Mouse (Mus musculus) spleen, postnatal 14 days (tissue): ENCODE data around the gene Gmds.
A peak's percentile ranks its signal among the peaks of the same experiment; 100 is the strongest.

Experiments
- DNase-seq, 2 experiments: peaks; one replicate each; pipeline ENCODE4 v3.0.0; 2021 to 2022; ENCODE audit warnings: low spot score in 2 of 2

Gmds gene

DNA sequence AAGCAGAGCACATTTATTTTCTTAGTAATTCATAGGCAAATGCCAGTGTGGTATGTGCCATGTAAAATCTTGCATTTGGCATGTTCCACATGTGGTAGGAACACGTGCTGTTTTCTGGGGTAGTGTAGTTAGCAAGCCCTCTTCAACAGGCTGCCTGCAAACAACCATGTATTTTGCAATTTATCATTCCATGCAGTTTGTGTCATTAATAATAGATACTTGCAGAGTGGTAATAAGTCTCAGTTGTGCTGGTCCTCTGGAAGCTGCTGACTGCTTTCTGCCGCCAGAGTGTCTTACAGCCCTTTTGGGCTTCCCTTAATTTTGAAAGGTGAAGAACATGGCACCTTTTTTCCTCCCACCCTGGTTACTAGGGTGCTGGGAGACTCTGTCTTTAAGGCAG, 525.8 kb downstream of the Gmds start:
- DNase-seq = no peak

DNA sequence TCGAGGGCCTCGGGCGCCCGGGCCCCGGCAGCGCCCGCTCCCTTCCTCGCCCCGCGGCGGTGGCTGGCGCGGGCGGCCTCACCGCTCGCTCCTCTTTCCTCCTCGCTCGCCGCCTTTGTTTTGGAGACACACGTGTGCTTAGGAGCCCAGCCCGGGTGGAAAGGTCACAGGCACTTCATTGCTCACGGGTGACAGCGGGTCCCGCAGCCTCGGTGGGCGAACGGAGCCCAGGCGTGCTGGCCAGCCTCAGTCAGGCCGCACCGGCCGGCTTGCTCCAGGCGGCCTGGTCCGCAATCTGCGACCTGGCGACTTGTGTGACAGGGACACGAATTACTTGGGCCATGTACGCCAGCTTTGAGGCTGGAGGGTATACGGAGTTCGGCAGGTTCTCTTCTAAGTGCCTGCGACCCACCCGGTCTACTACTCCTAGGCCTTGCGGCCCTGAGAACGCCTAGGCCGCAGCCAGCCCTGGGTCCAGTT, 527.0 kb downstream of the Gmds start:
- DNase-seq = no peak

DNA sequence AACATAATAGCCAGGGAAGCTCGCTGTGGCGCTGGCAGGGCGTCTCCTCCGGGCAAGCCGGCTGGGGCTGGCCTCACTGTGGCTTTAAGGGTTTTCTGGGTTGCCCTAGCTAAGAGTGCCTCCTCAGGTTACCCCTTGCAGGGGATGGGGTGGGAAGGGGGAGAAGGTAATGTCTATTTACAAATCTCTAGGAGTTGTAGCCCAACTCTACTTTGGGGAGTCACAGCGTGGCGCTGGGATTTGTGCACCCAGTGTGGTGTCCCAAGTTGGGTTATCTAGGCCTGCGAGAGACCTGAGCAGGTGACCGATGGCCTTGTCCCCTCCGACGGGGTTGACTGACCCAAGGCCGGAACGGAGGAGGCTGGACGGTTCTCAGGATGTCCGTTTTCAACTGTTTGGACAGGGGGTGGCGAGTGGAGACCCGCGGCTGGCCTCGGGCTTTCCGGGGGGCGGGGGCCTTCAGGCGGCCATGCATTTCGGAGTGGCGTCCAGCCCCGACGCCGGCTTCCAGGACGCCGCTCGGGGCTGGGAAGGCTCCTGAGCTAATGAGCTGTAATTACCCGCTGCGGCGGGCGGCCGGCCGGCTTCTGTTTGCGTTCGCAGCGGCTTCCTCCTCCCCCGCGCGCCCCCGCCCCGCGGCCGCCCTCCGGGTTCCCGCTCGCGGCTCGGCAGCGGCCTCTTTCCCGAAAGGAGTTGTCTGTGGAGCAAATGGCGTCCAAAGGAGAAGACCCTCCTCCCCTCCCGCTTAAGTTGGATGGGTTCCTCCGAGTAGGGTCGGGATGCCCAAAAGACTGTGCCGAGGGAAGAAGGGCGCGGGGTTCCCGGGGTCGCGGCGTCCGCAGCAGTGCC, 527.6 kb downstream of the Gmds start:
- DNase-seq = no peak

DNA sequence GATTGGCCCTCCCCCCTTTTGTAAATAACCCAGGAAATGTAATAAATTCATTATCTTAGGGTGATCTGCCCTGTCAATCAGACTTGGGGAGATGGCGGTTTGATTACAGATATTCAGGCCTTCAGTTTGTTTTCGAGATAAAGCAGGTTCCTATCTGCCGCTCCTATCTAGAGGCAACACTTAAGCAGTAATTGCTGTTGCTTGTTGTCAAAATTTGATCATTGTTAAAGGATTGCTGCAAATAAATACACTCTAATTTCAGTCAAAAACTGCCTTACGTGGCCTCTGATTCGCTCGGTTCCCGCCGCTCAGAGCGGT, 528.2 kb downstream of the Gmds start:
- no peak for DNase-seq

DNA sequence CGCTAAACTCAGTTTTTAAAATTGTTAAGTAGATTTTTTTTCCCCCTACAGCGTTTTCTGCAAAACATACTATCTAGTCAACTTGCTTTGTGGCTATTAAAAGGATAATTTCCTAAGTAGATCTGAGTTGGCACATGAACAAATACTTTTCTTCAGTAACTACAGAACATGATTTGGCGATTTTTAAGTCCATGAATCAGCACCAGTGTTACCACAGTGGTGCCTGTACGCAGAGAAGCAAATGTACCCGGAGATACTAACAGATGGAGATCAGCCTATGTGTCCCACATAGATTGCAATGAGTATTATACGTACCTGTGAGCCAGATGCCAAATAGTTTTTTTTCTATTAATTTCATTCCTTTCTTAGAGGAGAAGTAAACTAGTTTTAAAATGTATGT, 528.8 kb downstream of the Gmds start:
- DNase-seq = no peak

DNA sequence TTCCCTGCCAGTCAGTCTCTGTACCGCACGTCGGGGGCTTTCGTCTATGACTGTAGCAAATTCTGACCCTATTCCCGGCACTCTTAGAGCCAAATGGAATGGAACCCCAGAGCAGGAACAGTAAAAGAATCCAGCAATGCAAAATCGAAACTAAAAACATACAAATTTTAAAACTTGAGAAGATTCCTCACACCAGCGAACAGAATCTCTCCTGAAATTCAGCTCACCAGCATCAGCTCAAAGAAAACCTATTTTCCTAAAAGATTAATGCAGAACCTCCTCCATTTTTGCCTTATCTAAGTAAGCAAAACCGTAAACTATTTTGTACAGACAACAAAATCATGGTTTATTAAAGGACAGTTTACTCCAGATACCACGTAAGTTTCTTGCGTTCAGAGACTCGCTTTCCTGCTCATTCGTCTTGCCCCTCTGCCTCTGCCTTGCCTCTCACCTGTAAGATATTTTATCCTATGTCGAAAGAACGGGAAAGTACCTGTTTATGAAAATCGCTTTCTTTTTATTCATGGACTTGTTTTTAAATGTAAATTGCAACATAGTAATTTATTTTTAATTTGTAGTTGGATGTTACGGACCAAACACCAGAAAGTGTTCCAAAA, 529.6 kb downstream of the Gmds start:
- no peak for DNase-seq

DNA sequence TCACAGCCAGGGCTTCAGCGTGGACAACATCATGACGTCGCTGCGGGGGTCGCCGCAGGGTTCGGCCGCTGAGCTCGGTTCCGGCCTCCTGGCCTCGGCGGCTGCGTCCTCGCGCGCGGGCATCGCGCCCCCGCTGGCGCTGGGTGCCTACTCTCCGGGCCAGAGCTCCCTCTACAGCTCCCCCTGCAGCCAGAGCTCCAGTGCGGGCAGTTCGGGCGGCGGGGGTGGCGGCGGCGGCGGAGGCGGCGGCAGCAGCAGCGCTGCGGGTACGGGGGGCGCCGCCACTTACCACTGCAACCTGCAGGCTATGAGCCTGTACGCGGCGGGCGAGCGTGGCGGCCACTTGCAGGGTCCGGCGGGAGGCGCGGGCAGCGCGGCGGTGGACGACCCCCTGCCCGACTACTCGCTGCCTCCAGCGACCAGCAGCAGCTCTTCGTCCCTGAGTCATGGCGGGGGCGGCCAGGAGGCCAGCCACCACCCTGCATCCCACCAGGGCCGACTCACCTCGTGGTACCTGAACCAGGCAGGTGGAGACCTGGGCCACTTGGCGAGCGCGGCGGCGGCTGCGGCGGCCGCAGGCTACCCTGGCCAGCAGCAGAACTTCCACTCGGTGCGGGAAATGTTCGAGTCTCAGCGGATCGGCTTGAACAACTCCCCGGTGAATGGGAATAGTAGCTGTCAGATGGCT, 530.3 kb downstream of the Gmds start:
- DNase-seq = no peak

DNA sequence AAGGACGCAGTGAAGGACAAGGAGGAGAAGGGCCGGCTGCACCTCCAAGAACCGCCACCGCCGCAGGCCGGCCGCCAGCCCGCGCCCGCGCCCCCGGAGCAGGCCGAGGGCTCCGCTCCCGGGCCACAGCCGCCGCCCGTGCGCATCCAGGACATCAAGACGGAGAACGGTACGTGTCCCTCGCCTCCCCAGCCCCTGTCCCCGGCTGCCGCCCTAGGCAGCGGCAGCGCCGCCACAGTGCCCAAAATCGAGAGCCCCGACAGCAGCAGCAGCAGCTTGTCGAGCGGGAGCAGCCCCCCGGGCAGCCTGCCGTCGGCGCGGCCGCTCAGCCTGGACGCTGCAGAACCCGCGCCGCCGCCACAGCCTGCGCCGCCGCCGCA, 530.8 kb downstream of the Gmds start:
- no peak for DNase-seq

DNA sequence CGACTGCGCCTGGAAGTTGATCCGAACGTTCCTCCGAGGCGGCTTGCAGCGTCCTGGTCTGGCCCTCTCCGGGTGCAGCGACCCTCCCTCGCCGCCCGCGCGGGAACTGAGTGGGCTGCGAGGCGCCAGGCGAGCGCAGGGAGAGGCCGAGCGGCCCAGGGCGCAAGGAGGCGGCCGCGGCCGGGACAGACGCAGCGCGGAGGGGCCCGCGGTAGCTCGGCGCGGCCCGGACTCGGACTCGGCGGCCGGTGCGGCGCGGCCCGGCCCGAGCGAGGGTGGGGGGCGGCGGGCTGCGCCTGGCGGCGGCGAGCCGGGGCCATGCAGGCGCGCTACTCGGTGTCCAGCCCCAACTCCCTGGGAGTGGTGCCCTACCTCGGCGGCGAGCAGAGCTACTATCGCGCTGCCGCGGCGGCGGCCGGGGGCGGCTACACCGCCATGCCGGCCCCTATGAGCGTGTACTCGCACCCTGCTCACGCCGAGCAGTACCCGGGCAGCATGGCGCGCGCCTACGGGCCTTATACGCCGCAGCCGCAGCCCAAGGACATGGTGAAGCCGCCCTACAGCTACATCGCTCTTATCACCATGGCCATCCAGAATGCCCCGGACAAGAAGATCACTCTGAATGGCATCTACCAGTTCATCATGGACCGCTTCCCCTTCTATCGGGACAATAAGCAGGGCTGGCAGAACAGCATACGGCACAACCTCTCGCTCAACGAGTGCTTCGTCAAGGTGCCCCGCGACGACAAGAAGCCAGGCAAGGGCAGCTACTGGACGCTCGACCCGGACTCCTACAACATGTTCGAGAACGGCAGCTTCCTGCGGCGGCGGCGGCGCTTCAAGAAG, 531.4 kb downstream of the Gmds start:
- DNase-seq = no peak

DNA sequence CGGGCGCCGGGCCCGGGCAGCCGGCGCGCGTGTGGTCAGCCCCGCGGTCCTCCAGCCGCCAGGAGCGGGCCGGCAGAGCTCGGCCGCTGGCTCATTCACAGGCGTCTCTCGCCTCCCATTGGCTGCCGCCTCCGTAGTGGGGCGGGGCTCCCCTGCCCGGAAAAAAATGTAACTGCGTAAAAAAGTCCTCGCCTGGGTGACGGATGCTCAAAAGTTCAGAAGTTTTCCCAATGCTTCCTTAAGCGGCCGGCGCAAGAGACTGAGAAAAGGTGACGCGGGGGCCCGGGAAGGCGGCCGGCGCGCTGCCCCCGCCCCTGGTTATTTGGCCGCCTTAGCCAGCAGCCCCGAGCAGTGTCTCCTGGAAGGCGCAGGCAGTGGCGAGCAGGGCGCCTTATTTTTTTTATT, 532.1 kb downstream of the Gmds start, which contains the start of gene Foxc1:
Gene Foxc1, plus strand, starts transcription at position 206 of the 405 bp plus-strand sequence.
- DNase-seq = no peak

DNA sequence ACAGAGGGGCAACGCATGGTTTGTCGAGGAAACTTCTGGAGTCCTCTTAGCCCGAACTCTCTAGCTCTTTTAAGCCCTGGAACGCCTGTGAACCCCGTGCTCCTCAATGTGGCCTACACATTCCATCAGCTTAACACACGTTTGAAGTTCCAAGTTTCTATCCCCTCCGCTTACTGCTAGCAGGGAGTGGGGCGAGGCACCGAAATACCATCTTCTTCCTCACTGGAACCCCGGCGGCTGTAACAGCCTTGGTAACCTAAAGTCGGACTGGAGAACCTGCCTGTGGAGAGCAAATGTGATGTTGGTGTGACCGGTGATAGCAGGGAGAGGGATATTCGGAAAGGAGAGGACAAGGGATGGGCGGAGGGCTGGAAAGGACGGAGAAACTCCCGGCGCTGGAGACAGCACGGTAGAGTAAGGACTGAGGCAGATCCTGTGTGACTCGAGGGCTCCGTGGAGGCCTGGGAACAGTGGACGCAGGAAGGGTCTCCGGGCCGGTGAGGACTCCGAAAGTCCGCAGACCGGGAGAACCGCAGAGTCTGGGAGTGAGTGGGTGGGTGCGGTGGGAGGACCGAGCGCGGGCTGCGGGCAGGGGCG, 532.6 kb downstream of the Gmds start:
- no peak for DNase-seq

DNA sequence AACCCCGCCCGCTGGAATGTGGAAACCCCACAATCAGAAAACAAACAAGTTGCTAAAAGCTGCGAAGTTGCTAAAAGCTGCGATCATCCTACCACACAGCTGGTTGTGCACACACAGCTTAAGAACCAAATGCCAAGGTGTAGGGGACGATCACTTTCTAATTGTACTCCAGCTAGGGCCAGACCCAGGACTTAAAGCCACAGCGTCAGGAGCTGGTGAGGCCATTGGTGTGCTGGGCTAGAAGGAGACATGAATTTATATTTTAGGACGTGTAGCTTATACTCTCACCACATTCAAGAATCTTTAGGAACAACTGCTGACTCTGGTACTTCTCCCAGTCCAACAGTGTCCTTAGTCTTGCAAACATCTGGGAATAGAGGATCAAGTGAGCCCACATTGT, 534.0 kb downstream of the Gmds start:
- DNase-seq = no peak

DNA sequence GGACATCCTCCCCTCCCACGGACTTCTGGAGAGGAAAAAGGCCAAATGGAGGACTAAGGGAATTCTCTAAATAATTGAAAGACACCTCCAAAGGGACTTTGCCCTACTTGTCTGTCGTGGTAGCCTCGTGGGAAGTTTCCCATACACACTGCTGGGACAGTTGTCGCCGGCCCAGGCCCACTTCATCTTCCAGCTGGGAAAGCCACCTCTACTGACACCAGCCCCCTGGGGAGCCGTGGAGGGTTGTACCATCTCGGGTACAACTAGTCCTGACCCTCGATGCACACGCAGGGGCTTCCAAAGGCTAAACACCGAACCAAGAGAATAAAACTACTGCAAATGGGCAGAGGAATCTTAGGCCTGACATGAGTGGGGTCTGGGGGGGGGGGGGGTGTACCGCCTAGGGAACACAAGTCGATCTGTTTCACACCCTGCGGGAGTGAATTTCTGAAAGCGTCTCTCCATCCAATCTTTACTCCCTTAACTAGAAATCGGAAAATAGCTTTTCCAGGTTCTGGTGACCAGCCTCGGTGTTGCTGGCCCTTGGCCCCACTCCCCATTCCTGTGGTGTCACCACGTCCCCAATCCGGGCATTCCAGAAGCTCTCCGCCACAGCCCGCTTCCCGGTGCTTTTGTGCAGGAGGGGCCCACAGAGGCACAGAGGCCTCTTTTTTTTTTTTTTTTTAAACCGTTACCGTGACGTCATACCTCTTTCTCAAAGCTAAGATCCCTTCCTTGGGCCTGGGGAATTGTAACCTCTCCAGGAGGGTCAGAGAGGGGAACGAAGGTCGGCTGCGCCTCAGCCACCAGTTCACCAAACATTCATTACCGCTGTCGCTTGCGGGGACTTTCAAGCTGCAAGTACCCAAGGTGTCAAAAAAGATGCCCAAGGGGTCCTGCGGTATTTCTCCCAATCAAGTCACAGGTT, 535.1 kb downstream of the Gmds start:
- DNase-seq = no peak

DNA sequence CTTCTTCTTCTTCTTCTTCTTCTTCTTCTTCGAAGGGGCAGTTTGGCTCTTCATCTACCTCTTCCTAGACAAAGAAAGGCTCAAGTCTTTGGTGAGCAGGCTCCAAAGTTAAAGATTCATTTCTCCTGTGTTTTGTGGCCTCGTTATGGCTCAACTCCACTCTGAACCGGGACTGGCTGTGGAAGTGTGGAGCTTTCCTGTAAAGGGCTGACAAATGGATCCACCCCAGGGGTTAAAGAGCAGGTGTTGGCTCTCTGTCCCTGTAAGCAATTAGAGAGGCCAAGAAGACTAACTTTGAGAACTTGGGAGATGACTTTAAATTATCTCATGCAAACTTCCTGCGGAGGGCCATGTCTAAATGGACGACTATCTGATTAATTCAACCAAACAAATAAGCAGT, 536.1 kb downstream of the Gmds start:
- no peak for DNase-seq

DNA sequence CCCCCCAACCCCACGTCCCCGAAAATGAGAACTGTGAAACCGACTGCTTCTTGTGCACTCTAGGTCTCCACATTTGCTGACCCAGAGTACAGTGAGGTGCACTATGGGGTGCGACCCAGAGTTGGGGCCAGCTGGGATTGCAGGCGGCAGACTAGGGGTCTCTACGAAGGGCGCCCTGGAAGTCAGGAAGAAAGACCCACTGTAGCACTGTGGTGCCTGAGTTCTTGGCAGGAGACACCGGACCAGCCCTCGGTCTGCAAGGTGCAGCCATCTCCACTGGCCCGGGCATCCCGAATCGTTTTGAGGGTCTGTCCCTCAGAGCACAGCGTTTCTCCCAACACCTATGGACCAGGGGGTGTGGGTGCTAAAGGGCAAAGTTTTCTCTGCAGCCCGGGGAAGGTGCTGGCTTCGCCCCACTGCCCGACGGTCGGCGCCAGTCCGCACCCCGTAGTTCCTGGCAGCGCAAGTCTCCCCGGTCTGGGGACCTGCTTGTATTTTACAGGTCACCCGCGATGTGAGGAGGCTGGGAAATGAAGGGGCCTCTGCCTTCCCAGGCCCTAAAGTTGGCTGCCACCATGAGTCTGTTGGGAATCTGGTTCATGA, 536.7 kb downstream of the Gmds start:
- no peak for DNase-seq

DNA sequence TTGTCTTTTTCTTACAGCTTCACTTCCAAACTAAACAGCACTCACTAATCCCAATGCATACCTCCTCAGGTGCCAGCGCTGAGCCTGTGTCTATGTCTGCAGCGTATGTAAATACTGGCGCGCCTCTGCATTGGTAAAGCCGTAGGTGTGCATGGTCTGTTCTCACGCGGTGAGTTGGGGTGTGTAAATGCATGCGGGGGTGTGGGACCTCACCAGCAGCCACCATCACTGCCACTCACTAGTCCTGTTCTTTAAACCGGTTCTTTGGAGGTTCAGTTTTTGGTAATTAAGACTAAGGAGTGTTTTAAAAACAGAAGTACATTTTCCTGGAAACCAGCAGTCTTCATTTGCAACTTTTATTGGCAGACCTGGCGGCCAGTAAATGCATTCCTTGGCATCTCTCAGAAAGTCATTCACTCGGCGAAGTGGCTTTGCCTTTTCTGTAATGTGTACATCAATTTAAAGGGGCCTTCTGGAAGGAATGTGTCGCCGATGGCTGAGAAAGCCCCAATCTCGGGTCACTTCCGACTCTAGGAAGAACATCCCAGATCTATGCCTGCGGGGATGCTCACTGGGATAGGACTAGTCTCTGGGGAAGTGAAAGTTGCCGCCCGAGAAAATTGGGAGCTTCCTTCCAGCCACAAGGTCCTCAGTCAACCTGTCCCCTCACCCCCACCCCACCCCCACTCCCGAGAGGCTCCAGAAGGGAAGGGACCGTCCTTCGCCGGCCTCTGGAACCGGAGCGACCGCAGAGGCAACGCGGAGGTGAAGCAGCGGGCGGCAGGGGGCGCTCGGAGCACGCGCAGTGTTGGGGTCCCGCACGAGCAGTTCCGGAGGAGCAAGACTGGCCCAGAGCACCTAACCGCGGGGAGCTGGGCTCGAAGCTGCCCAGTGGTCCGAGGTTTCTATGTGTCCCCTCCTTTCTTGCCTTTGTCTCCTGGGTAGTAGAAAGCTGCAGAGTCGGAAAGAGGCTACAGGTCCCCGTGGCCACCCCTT, 537.7 kb downstream of the Gmds start:
- peak; percentile 44 to 62 for DNase-seq

DNA sequence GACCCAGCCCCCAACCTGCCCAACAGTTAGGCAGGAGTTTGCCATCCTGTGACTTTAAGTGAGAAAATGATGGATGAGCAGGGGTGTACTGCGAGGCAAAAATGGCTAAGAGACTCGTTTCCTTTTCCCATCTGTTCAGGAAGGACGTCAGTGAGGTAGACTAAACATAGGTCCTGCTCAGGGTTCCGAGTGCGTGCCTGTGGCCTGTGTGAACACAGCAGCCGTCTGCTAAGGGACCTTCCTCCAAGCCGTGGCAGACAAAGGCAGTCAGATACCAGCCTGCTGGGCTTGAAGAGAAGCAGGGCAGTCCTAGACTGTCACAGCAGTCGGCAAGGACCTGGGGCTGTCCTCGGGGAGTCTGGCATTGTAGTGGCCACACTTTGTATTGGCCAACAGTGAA, 540.5 kb downstream of the Gmds start:
- no peak for DNase-seq

DNA sequence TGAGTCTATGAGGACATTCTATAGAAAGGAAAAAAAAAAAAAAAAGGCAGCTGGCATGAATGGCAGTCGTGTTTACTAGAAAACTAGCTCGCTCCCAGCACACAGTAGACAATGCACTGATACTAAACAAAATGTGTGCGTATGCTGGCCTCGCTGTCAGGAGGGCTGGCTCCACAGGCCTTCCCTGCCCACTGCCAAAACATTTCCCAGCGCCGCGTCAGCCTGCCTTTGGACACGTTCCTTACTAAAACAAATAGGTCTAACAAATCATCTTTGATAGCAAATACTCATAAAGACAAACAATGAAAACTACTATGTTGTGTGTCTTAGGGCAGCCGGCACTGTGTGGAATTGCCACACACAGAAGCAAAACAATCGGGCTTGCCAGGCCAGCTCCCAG, 541.2 kb downstream of the Gmds start:
- no peak for DNase-seq

DNA sequence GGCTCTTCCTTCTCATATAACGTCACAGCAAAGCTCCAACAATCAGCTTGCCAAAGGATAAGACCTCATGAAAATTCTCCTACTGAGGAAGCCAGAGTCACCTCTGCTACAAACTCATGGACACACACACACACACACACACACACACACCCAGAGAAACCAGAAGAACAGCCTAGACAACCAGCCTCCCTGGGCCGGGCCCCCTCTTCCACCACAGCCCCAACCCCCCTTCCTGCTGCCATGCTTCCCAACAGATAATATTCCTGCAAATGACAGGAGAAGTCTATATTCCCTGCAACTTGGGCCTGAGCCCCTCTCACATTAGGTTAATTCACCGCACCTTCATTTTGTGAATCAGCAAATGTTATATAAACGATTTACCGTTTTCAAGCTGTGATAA, 545.4 kb downstream of the Gmds start:
- no peak for DNase-seq
